Mouse (Mus musculus) megakaryocyte-erythroid progenitor cell, adult 5 weeks (primary cell): ENCODE data around the gene Ctsll3. TPM values are rescaled to one million over a fixed set of nuclear protein-coding genes. Genes with fewer than 3 reads are reported as not detected.

ENCODE experiments used
- polyA plus RNA-seq: library from polyadenylated mRNA; stranded (reverse); fragments of >175 nt; gene quantifications from 2 replicates; pipeline ENCODE4 v1.2.3, GENCODE M21; 2012

Gene Ctsll3
- polyA plus RNA-seq = not detected in 2 replicates

GRCm38 (mm10) chr13:60802749-60803148 lies at the start of gene Ctsll3:
Gene Ctsll3, minus strand, starts transcription at chr13:60802849.

GRCm38 (mm10) chr13:60786264-60786663 lies 16.4 kb downstream of the Ctsll3 start, which contains the start of gene BC051665:
Gene BC051665, minus strand, starts transcription at chr13:60786364.

Other genes starting within 250 kb of the Ctsll3 start
- gene Dapk1, start 200.9 kb downstream of the Ctsll3 start, polyA plus RNA-seq = 6.4 and 9.0 TPM in 2 replicates
- gene BC051665, start 16.5 kb downstream of the Ctsll3 start, polyA plus RNA-seq = not detected in 2 replicates
- gene 4930486L24Rik, start 61.6 kb upstream of the Ctsll3 start, polyA plus RNA-seq = not detected in 2 replicates
- gene Gm49392, start 94.0 kb upstream of the Ctsll3 start, polyA plus RNA-seq = 0.39 TPM in 2 replicates
- 0.53 and 0.96 TPM in 2 replicates for gene Ctla2b, start 94.6 kb upstream of the Ctsll3 start, polyA plus RNA-seq
- gene Tpbpb, start 102.0 kb upstream of the Ctsll3 start, polyA plus RNA-seq = not detected in 2 replicates
- gene Gm49393, start 132.7 kb upstream of the Ctsll3 start, polyA plus RNA-seq = not detected in 2 replicates
- gene Gm49391, start 133.7 kb upstream of the Ctsll3 start, polyA plus RNA-seq = not detected in 2 replicates
- 15.8 and 17.1 TPM in 2 replicates for gene Ctla2a, start 133.8 kb upstream of the Ctsll3 start, polyA plus RNA-seq
- not detected in 2 replicates for gene Tpbpa, start 139.1 kb upstream of the Ctsll3 start, polyA plus RNA-seq
- not detected in 2 replicates for gene Ctsj, start 203.1 kb upstream of the Ctsll3 start, polyA plus RNA-seq
- not detected in 2 replicates for gene Ctsq, start 237.8 kb upstream of the Ctsll3 start, polyA plus RNA-seq